Mouse (Mus musculus) Patski (cell line): Measurements from ENCODE around the gene Cntnap1. TPM values are rescaled to one million over a fixed set of nuclear protein-coding genes. Genes with fewer than 3 reads are reported as not detected.

Experiments
- ATAC-seq: fragments of 100-300 bp; one replicate; pipeline ENCODE4 v1.8.0; 2021
- CTCF ChIA-PET: fragments of 350-600 bp; sonication (Branson Sonifier 250); formaldehyde crosslinking; loops from one replicate; lab custom pipeline; 2022; ENCODE audit warnings: inconsistent platforms; lab: Charles Lee
- POLR2A ChIA-PET: fragments of 350-600 bp; sonication (Branson Sonifier 250); formaldehyde crosslinking; loops from one replicate; lab custom pipeline; 2022; ENCODE audit warnings: antibody characterized with exemption, inconsistent platforms; lab: Charles Lee
- DNase-seq: peaks from one replicate; pipeline ENCODE4 v3.0.0-alpha.2; 2011; ENCODE audit warnings: low read depth, low spot score
- H3K27me3 ChIP-seq: fragments of 371-371 bp; one replicate; pipeline ENCODE4 v1.5.1; 2021
- CTCF ChIP-seq: fragments of 100-300 bp; IDR thresholded peaks from one replicate; pipeline ENCODE4 v1.5.1; 2021
- in situ Hi-C: fragments of 300-500 bp; cut with MboI; formaldehyde crosslinking; loops from 3 replicates; pipeline ENCODE4 v1.11.1; 2018; ENCODE audit warnings: low pct_unique_long_range_greater_than_20kb, mixed read lengths
- polyA plus RNA-seq: library from polyadenylated mRNA; unstranded; gene quantifications from one replicate; pipeline ENCODE4 v1.2.3, GENCODE M21; 2021

The Cntnap1 gene
- polyA plus RNA-seq, 1 experiment from 2014 or later, result 10.8 TPM

- H3K27me3 ChIP-seq, result no peaks in the 10 kb centered on the region
- ChIA-PET POLR2A (interaction anchor here (1.1 kb wide), 1 partner anchor 99 kb away, joined by 3 read pairs; no protein-coding TSS in a partner anchor), CTCF (no interaction called here)
- in situ Hi-C loops, result no loop called here
- ATAC-seq (no peak), DNase-seq (no peak)
- TF ChIP-seq CTCF, result no peak
Measured at GRCm38 (mm10) chr11:101195571-101195970, 25.2 kb downstream of the Cntnap1 start.

- CTCF ChIA-PET, result interaction anchor here (1.2 kb wide), 1 partner anchor 106 kb away, joined by 6 read pairs; the partner anchor contains the start of gene Becn1
- in situ Hi-C loops, result no loop called here
- H3K27me3 ChIP-seq, result no peaks in the 10 kb centered on the region
- DNase-seq (no peak), ATAC-seq (no peak)
- POLR2A ChIA-PET, result interaction anchor here (0.6 to 1.1 kb wide), 2 partner anchors 99 to 108 kb away, joined by 3 to 5 read pairs; no protein-coding TSS in a partner anchor
- TF ChIP-seq CTCF, result no peak
Measured at GRCm38 (mm10) chr11:101196175-101196574, 25.9 kb downstream of the Cntnap1 start.

GRCm38 (mm10) chr11:101199555-101199954 lies 29.2 kb downstream of the Cntnap1 start:
- ATAC-seq (no peak), DNase-seq (no peak)
- in situ Hi-C loops, result no loop called here
- POLR2A ChIA-PET, result interaction anchor here (0.5 kb wide), 1 partner anchor 33 kb away, joined by 3 read pairs; no protein-coding TSS in a partner anchor
- no peak for TF ChIP-seq CTCF
- H3K27me3 ChIP-seq, result no peaks in the 10 kb centered on the region
- CTCF ChIA-PET, result interaction anchor here (1.4 to 2.9 kb wide), 4 partner anchors 8 to 22 kb away, joined by 4 to 18 read pairs (median 10); no protein-coding TSS in a partner anchor

GRCm38 (mm10) chr11:101200986-101201385 lies 30.7 kb downstream of the Cntnap1 start:
- ChIA-PET CTCF (interaction anchor here (0.8 to 2.9 kb wide), 17 partner anchors 10 to 143 kb away, joined by 3 to 18 read pairs (median 3); partner anchors contain the start of genes Plekhh3 and Ramp2), POLR2A (no interaction called here)
- in situ Hi-C loops, result no loop called here
- no peaks in the 10 kb centered on the region for H3K27me3 ChIP-seq
- TF ChIP-seq CTCF, result peak; percentile 67
- ATAC-seq (no peak), DNase-seq (no peak)

- ATAC-seq (no peak), DNase-seq (no peak)
- no peaks in the 10 kb centered on the region for H3K27me3 ChIP-seq
- peak; percentile 55 for TF ChIP-seq CTCF
- POLR2A ChIA-PET, result interaction anchor here (0.7 kb wide), 1 partner anchor 70 kb away, joined by 3 read pairs; no protein-coding TSS in a partner anchor
- in situ Hi-C loops, result loop anchor here (5.0 to 10.0 kb wide), 2 partner anchors 40 to 183 kb away; partner anchors contain the start of gene Vps25
- CTCF ChIA-PET, result interaction anchor here (0.6 to 1.9 kb wide), 9 partner anchors 11 to 82 kb away, joined by 3 to 8 read pairs (median 3); no protein-coding TSS in a partner anchor
Measured at GRCm38 (mm10) chr11:101211970-101212369, 41.6 kb downstream of the Cntnap1 start.

GRCm38 (mm10) chr11:101216936-101217335 lies 46.6 kb downstream of the Cntnap1 start:
- no peak for DNase-seq
- no peaks in the 10 kb centered on the region for H3K27me3 ChIP-seq
- POLR2A ChIA-PET, result no interaction called here
- no peak for ATAC-seq
- CTCF ChIA-PET, result interaction anchor here (1.0 to 1.5 kb wide), 3 partner anchors 12 to 29 kb away, joined by 3 to 6 read pairs (median 4); partner anchors contain the start of gene Ramp2
- in situ Hi-C loops, result loop anchor here (5.0 to 10.0 kb wide), 2 partner anchors 85 to 178 kb away; partner anchors contain the start of gene Becn1
- no peak for TF ChIP-seq CTCF

- POLR2A ChIA-PET, result no interaction called here
- DNase-seq (no peak), ATAC-seq (no peak)
- no peaks in the 10 kb centered on the region for H3K27me3 ChIP-seq
- in situ Hi-C loops, result loop anchor here (5.0 to 10.0 kb wide), 2 partner anchors 84 to 176 kb away; partner anchors contain the start of gene Becn1
- TF ChIP-seq CTCF, result no peak
- CTCF ChIA-PET, result interaction anchor here (1.0 to 1.5 kb wide), 3 partner anchors 11 to 19 kb away, joined by 4 to 6 read pairs (median 4); no protein-coding TSS in a partner anchor
Measured at GRCm38 (mm10) chr11:101218436-101219055, 48.2 kb downstream of the Cntnap1 start.

- DNase-seq, result no peak
- no peak for ATAC-seq
- ChIA-PET POLR2A (no interaction called here), CTCF (interaction anchor here (2.1 kb wide), 1 partner anchor 20 kb away, joined by 7 read pairs; no protein-coding TSS in a partner anchor)
- no peak for TF ChIP-seq CTCF
- in situ Hi-C loops, result no loop called here
- no peaks in the 10 kb centered on the region for H3K27me3 ChIP-seq
Measured at GRCm38 (mm10) chr11:101220853-101221252, 50.5 kb downstream of the Cntnap1 start.

- in situ Hi-C loops, result no loop called here
- ChIA-PET CTCF (interaction anchor here (1.4 to 2.1 kb wide), 2 partner anchors 10 to 21 kb away, joined by 4 to 7 read pairs; no protein-coding TSS in a partner anchor), POLR2A (no interaction called here)
- ATAC-seq (no peak), DNase-seq (no peak)
- no peak for TF ChIP-seq CTCF
- no peaks in the 10 kb centered on the region for H3K27me3 ChIP-seq
Measured at GRCm38 (mm10) chr11:101221306-101221986, 51.1 kb downstream of the Cntnap1 start.

GRCm38 (mm10) chr11:101224337-101224736 lies 54.0 kb downstream of the Cntnap1 start:
- CTCF ChIA-PET, result no interaction called here
- ATAC-seq, result no peak
- in situ Hi-C loops, result no loop called here
- no peak for DNase-seq
- H3K27me3 ChIP-seq, result no peaks in the 10 kb centered on the region
- no peak for TF ChIP-seq CTCF
- POLR2A ChIA-PET, result no interaction called here
